Mouse (Mus musculus): ENCODE measurements around the gene Aip. TPM values are rescaled to one million over a fixed set of nuclear protein-coding genes. Genes with fewer than 3 reads are reported as not detected.

The Aip gene
- polyA plus RNA-seq, 1 experiment from 2014 or later: 83.2 TPM

GRCm38 (mm10) chr19:4169378-4169784, 43.7 kb upstream of the Aip start:
- WGBS: under 1% methylated on average over 43 of the region's 43 CpGs

GRCm38 (mm10) chr19:4166678-4167476, 41.2 kb upstream of the Aip start:
- Histone ChIP-seq H3K27me3 (ENCODE audit: insufficient read depth, low read length) (no peaks in the 10 kb centered on the region), H3K9me3 (replicated peaks; ENCODE audit: low read length) (no peaks in the 10 kb centered on the region), H3K4me2 (ENCODE audit: low read length) (no peak overlapping the region), H3K9ac (ENCODE audit: low read depth, low read length) (no peak overlapping the region), H3K36me3 (ENCODE audit: insufficient read depth, low read length) (no peaks in the 10 kb centered on the region), H3K27ac (no peak overlapping the region), H3K4me3 (replicated peaks; ENCODE audit: low read depth, low read length) (no peak overlapping the region), H3K4me1 (replicated peaks; ENCODE audit: insufficient read depth, low read length) (peaks cover 26% of the 10 kb centered on the region)
- TF ChIP-seq CTCF (IDR thresholded peaks at IDR 0.05; ENCODE audit: low read depth): no peak
- DNase-seq (ENCODE audit: low spot score) (no peak), ATAC-seq (replicated peaks; ENCODE audit: low FRiP score, low read depth) (no peak)
- WGBS: 76% methylated on average over 9 of the region's 9 CpGs

More at GRCm38 (mm10) chr19:4169378-4169784, 43.7 kb upstream of the Aip start:
- Histone ChIP-seq H3K9ac (ENCODE audit: low read depth, low read length) (peak overlapping the region; percentile 71), H3K27me3 (ENCODE audit: insufficient read depth, low read length) (no peaks in the 10 kb centered on the region), H3K27ac (peak overlapping the region; percentile 81), H3K4me2 (ENCODE audit: low read length) (peak overlapping the region; percentile 61), H3K4me1 (replicated peaks; ENCODE audit: insufficient read depth, low read length) (peaks cover 22% of the 10 kb centered on the region), H3K9me3 (replicated peaks; ENCODE audit: low read length) (no peaks in the 10 kb centered on the region), H3K36me3 (ENCODE audit: insufficient read depth, low read length) (no peaks in the 10 kb centered on the region), H3K4me3 (replicated peaks; ENCODE audit: low read depth, low read length) (peak overlapping the region; percentile 29)
- peak; percentile 100 for DNase-seq (ENCODE audit: low spot score)
- ATAC-seq (replicated peaks; ENCODE audit: low FRiP score, low read depth): peak; percentile 93
- peak; percentile 96 for TF ChIP-seq CTCF (IDR thresholded peaks at IDR 0.05; ENCODE audit: low read depth)

DNA sequence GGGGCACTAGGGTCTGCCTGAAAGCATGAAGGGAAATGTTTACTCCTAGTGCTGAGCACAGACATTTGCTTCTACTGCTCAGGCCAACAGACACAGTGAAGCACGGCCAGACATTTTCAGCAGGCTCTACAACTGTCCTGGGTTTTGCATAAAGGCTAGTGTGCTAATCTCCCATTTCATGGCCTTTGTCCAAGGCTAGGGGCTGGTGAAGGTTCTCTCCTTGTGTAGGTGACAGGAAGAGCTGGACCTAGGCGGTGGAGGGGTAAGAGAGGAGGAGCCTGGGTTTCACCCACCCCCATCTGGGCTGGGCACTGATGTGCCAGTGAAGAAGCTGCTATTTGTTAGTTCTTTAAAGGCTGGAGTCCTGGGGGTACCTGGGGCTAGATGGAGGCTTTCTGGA, 39.1 kb upstream of the Aip start:
- H3K27ac ChIP-seq: no peak overlapping the region
- WGBS: 79% methylated on average over 2 of the region's 2 CpGs

DNA sequence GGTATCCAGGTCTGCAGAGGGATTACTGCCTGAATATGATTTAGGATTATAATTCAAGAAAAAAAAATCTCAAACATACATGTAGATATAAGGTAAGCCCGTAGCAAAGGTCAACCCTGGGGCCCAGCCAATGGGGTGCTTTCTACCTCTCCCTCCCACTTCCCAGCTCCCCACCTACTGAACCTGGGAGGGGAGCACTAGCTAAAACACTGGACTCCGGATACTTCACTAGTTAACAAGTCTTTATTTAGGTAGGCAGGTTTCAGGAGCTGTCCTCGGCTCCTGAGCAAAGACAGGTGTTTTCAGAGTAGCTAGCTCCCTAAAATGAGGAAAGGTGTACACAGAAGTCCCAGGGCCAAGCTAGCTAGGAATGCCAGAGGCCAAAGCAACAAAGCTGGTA, 38.4 kb upstream of the Aip start:
- DNase-seq (ENCODE audit: low spot score): no peak

More for the DNA sequence above, 39.1 kb upstream of the Aip start:
- TF ChIP-seq CTCF (IDR thresholded peaks at IDR 0.05; ENCODE audit: low read depth): no peak
- Histone ChIP-seq H3K36me3 (ENCODE audit: insufficient read depth, low read length) (peaks cover 17% of the 10 kb centered on the region; the same call in 1 of the 2 replicates), H3K4me2 (ENCODE audit: low read length) (no peak overlapping the region), H3K9ac (ENCODE audit: low read depth, low read length) (no peak overlapping the region), H3K9me3 (replicated peaks; ENCODE audit: low read length) (no peaks in the 10 kb centered on the region), H3K4me1 (replicated peaks; ENCODE audit: insufficient read depth, low read length) (peaks cover 5% of the 10 kb centered on the region), H3K27me3 (ENCODE audit: insufficient read depth, low read length) (no peaks in the 10 kb centered on the region), H3K4me3 (replicated peaks; ENCODE audit: low read depth, low read length) (no peak overlapping the region)
- ATAC-seq (replicated peaks; ENCODE audit: low FRiP score, low read depth): no peak
- DNase-seq (ENCODE audit: low spot score): no peak

DNA sequence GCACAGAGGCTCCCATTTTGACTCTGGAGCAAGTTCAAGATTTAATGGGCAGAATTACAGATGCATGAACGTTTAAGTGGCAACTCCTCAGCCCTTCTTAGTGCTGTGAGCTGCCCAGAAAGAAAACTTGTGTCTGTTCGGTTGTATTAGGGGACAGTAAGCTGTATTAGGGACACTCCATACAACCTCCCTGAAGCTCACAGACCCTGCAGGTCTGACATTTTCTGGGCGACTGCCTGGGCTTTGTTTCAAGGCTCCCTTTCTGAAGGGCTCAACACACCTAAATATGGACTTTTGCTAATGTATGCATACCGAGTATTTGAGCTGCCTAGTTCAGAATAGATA, 37.9 kb upstream of the Aip start:
- DNase-seq (ENCODE audit: low spot score) (no peak), ATAC-seq (replicated peaks; ENCODE audit: low FRiP score, low read depth) (no peak)
- TF ChIP-seq CTCF (IDR thresholded peaks at IDR 0.05; ENCODE audit: low read depth): no peak
- H3K4me3 ChIP-seq (replicated peaks; ENCODE audit: low read depth, low read length): peak overlapping the region; percentile 73
- H3K27me3 ChIP-seq (ENCODE audit: insufficient read depth, low read length): no peaks in the 10 kb centered on the region
- no peaks in the 10 kb centered on the region for H3K9me3 ChIP-seq (replicated peaks; ENCODE audit: low read length)
- peak overlapping the region; percentile 92 for H3K4me2 ChIP-seq (ENCODE audit: low read length)
- peaks cover 4% of the 10 kb centered on the region; the same call in 1 of the 2 replicates for H3K4me1 ChIP-seq (replicated peaks; ENCODE audit: insufficient read depth, low read length)
- 36% methylated on average over 4 of the region's 4 CpGs for WGBS
- no peak overlapping the region for H3K27ac ChIP-seq
- no peak overlapping the region for H3K9ac ChIP-seq (ENCODE audit: low read depth, low read length)
- peaks cover 29% of the 10 kb centered on the region for H3K36me3 ChIP-seq (ENCODE audit: insufficient read depth, low read length)

More for the DNA sequence above, 38.4 kb upstream of the Aip start:
- Histone ChIP-seq H3K4me1 (replicated peaks; ENCODE audit: insufficient read depth, low read length) (peaks cover 4% of the 10 kb centered on the region; the same call in 1 of the 2 replicates), H3K4me2 (ENCODE audit: low read length) (no peak overlapping the region), H3K9ac (ENCODE audit: low read depth, low read length) (no peak overlapping the region), H3K27me3 (ENCODE audit: insufficient read depth, low read length) (no peaks in the 10 kb centered on the region), H3K36me3 (ENCODE audit: insufficient read depth, low read length) (peaks cover 23% of the 10 kb centered on the region), H3K4me3 (replicated peaks; ENCODE audit: low read depth, low read length) (no peak overlapping the region), H3K27ac (no peak overlapping the region), H3K9me3 (replicated peaks; ENCODE audit: low read length) (no peaks in the 10 kb centered on the region)
- 77% methylated on average over 3 of the region's 3 CpGs for WGBS
- no peak for TF ChIP-seq CTCF (IDR thresholded peaks at IDR 0.05; ENCODE audit: low read depth)
- ATAC-seq (replicated peaks; ENCODE audit: low FRiP score, low read depth): no peak

DNA sequence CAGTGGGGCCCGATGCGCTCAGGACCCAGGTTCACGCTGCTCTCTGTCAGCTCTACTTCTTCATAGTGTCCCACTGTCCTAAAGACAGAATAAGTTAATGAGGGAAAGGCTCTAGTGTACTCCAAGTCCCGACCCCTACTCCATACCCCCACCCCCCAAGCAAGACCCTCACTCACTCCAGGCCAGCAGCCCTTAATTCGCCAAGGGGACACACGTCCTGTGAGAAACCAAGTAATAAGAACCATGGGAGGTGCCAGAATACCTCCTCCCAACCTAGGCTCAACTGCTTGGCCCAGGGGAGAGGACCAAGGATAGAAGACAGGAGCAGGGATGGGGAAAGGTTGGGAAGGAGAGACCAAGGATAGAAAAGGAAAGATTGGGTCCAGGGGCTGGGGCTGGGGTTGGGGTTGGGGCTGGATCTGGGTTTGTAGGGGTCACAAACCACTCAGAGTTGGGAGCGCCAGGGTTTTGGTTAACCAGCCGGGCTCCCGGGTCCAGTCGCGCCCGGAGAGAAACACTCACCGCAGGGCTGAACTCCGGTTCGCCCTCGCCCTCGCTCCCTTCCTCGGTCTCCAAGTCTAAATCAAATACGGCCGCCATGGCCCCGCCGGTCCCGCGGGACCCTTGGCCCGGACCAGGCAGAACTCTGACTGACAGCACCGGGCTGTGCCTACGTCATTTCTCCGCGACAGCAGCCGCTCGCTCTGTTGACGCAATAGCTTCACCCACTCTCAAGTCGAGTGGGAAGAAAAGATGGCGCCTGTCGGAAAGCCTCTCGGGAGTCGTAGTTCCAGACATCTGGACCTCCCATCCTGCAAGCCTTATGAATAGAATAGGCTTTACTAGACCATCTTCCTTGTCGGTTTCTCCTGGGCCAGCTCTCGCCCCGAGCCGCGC, 37.2 kb upstream of the Aip start, which contains the start of gene Rps6kb2:
Gene Rps6kb2, minus strand, starts transcription at position 709 of the 897 bp plus-strand sequence.
- Histone ChIP-seq H3K27ac (peak within 1 kb of the TSS; percentile 25; the same call in 1 of the 2 replicates), H3K4me3 (replicated peaks; ENCODE audit: low read depth, low read length) (peak within 1 kb of the TSS; percentile 73), H3K9me3 (replicated peaks; ENCODE audit: low read length) (no peaks in the 10 kb centered on the region), H3K9ac (ENCODE audit: low read depth, low read length) (peak within 1 kb of the TSS; percentile 84), H3K4me2 (ENCODE audit: low read length) (peak within 1 kb of the TSS; percentile 92), H3K36me3 (ENCODE audit: insufficient read depth, low read length) (peaks cover 34% of the 10 kb centered on the region), H3K27me3 (ENCODE audit: insufficient read depth, low read length) (no peaks in the 10 kb centered on the region), H3K4me1 (replicated peaks; ENCODE audit: insufficient read depth, low read length) (peaks cover 4% of the 10 kb centered on the region; the same call in 1 of the 2 replicates)
- WGBS: 6% methylated on average over 42 of the region's 42 CpGs
- DNase-seq (ENCODE audit: low spot score) (peak; percentile 98), ATAC-seq (replicated peaks; ENCODE audit: low FRiP score, low read depth) (peak; percentile 76)
- no peak for TF ChIP-seq CTCF (IDR thresholded peaks at IDR 0.05; ENCODE audit: low read depth)

All from kidney, postnatal 0 days (tissue).